Mouse (Mus musculus) heart, embryonic 15.5 days (tissue): ENCODE measurements around the gene Rnd2. TPM values are rescaled to one million over a fixed set of nuclear protein-coding genes. Genes with fewer than 3 reads are reported as not detected.

Experiments
- ATAC-seq: fragments of 200-750 bp; cut with Nextera tagmentation; replicated peaks from 2 replicates; pipeline ENCODE4 v1.8.0; 2017; ENCODE audit warnings: low read depth, moderate TSS enrichment; ENCODE audit not compliant: insufficient number of reproducible peaks, insufficient read depth, low FRiP score
- H3K27ac ChIP-seq: fragments of 300-500 bp; sonication (generic); 2 replicates; pipeline ENCODE4 v1.5.1; 2015; ENCODE audit warnings: mild to moderate bottlenecking, inconsistent platforms
- H3K27me3 ChIP-seq: fragments of 300-500 bp; sonication (generic); 2 replicates; pipeline ENCODE4 v1.6.1; 2015; ENCODE audit warnings: inconsistent platforms
- H3K36me3 ChIP-seq: fragments of 300-500 bp; sonication (generic); 2 replicates; pipeline ENCODE4 v1.6.1; 2015; ENCODE audit warnings: mild to moderate bottlenecking, inconsistent platforms
- H3K4me1 ChIP-seq: fragments of 300-500 bp; sonication (generic); replicated peaks from 2 replicates; pipeline ENCODE4 v1.6.1; 2015; ENCODE audit warnings: inconsistent platforms
- H3K4me2 ChIP-seq: fragments of 300-500 bp; sonication (generic); 2 replicates; pipeline ENCODE4 v1.6.1; 2015; ENCODE audit warnings: inconsistent platforms, mild to moderate bottlenecking, moderate library complexity
- H3K4me3 ChIP-seq: fragments of 300-500 bp; sonication (generic); 2 replicates; pipeline ENCODE4 v1.5.1; 2015; ENCODE audit warnings: mild to moderate bottlenecking, inconsistent platforms
- H3K9ac ChIP-seq: fragments of 300-500 bp; sonication (generic); 2 replicates; pipeline ENCODE4 v1.6.1; 2015; ENCODE audit warnings: mild to moderate bottlenecking, inconsistent platforms
- H3K9me3 ChIP-seq: fragments of 300-500 bp; sonication (generic); replicated peaks from 2 replicates; pipeline ENCODE4 v1.6.1; 2016; ENCODE audit warnings: inconsistent platforms
- WGBS: fragments of 180-500 bp; shearing (Covaris S2); methylation state at CpG from one replicate; pipeline ENCODE4 v1.1.7; 2015; ENCODE audit warnings: mixed read lengths; 5-methylcytosine and 5-hydroxymethylcytosine counted together
- microRNA-seq: library from miRNA; unstranded; fragments of <30 nt; microRNA quantifications from one replicate; pipeline ENCODE4, GENCODE M21; 2016
- polyA plus RNA-seq: library from polyadenylated mRNA; unstranded; fragments of >200 nt; fragmentation: Nextera tagmentation; extraction: Ambion mirVana; gene quantifications from 2 replicates; pipeline ENCODE4 v1.2.1, GENCODE M21; 2015

Gene Rnd2
- polyA plus RNA-seq, 1 experiment from 2014 or later: 9.1 TPM

GRCm38 (mm10) chr11:101484814-101485213 is 20.0 kb downstream of the Rnd2 start:
- 56% methylated on average over 7 of the region's 7 CpGs for WGBS
- H3K4me3 ChIP-seq: no peak overlapping the region
- no peak overlapping the region for H3K9ac ChIP-seq
- no peaks in the 10 kb centered on the region for H3K27me3 ChIP-seq
- ATAC-seq: no peak
- 0 out of 2 replicates have a peak, but pooled peaks cover 7% of the 10 kb centered on the region for H3K36me3 ChIP-seq
- no peak overlapping the region for H3K4me2 ChIP-seq
- H3K27ac ChIP-seq: no peak overlapping the region
- H3K9me3 ChIP-seq: no peaks in the 10 kb centered on the region
- peaks cover 25% of the 10 kb centered on the region for H3K4me1 ChIP-seq

GRCm38 (mm10) chr11:101485509-101486028 is 20.8 kb downstream of the Rnd2 start:
- 9% methylated on average over 6 of the region's 6 CpGs for WGBS
- peak overlapping the region; percentile 26; the same call in 1 of the 2 replicates for H3K27ac ChIP-seq
- 0 out of 2 replicates have a peak, but pooled peaks cover 7% of the 10 kb centered on the region for H3K36me3 ChIP-seq
- no peak overlapping the region for H3K4me2 ChIP-seq
- H3K9me3 ChIP-seq: no peaks in the 10 kb centered on the region
- no peak overlapping the region; the same call in 1 of the 2 replicates for H3K9ac ChIP-seq
- no peaks in the 10 kb centered on the region for H3K27me3 ChIP-seq
- 0 out of 2 replicates have a peak, but pooled peaks have one; percentile 58 for ATAC-seq
- H3K4me1 ChIP-seq: peaks cover 24% of the 10 kb centered on the region
- no peak overlapping the region for H3K4me3 ChIP-seq

GRCm38 (mm10) chr11:101486126-101486525 is 21.3 kb downstream of the Rnd2 start:
- WGBS: 52% methylated on average over 6 of the region's 6 CpGs
- no peak for ATAC-seq
- Histone ChIP-seq H3K27me3 (no peaks in the 10 kb centered on the region), H3K27ac (no peak overlapping the region), H3K4me2 (no peak overlapping the region), H3K9ac (no peak overlapping the region), H3K4me1 (peaks cover 19% of the 10 kb centered on the region), H3K36me3 (0 out of 2 replicates have a peak, but pooled peaks cover 7% of the 10 kb centered on the region), H3K9me3 (no peaks in the 10 kb centered on the region), H3K4me3 (no peak overlapping the region)

- no peak overlapping the region for H3K9ac ChIP-seq
- ATAC-seq: no peak
- H3K36me3 ChIP-seq: peaks cover 8% of the 10 kb centered on the region
- no peaks in the 10 kb centered on the region for H3K27me3 ChIP-seq
- WGBS: 92% methylated on average over 5 of the region's 5 CpGs
- H3K4me2 ChIP-seq: no peak overlapping the region
- H3K9me3 ChIP-seq: no peaks in the 10 kb centered on the region
- no peaks in the 10 kb centered on the region for H3K4me1 ChIP-seq
- no peak overlapping the region for H3K27ac ChIP-seq
- H3K4me3 ChIP-seq: no peak overlapping the region
These were observed 41.5 kb downstream of the Rnd2 start for GRCm38 (mm10) chr11:101506269-101506780.

GRCm38 (mm10) chr11:101507090-101507489 is 42.3 kb downstream of the Rnd2 start:
- 90% methylated on average over 7 of the region's 7 CpGs for WGBS
- H3K36me3 ChIP-seq: peaks cover 13% of the 10 kb centered on the region

GRCm38 (mm10) chr11:101518937-101519336 is 54.1 kb downstream of the Rnd2 start:
- H3K9me3 ChIP-seq: no peaks in the 10 kb centered on the region

More at GRCm38 (mm10) chr11:101507090-101507489, 42.3 kb downstream of the Rnd2 start:
- Histone ChIP-seq H3K4me3 (no peak overlapping the region), H3K4me2 (no peak overlapping the region), H3K27ac (no peak overlapping the region), H3K9me3 (no peaks in the 10 kb centered on the region), H3K9ac (no peak overlapping the region), H3K4me1 (no peaks in the 10 kb centered on the region), H3K27me3 (no peaks in the 10 kb centered on the region)
- no peak for ATAC-seq

GRCm38 (mm10) chr11:101519364-101519763 is 54.6 kb downstream of the Rnd2 start:
- peaks cover 6% of the 10 kb centered on the region; the same call in 1 of the 2 replicates for H3K36me3 ChIP-seq
- no peaks in the 10 kb centered on the region for H3K9me3 ChIP-seq
- no peaks in the 10 kb centered on the region for H3K4me1 ChIP-seq
- H3K9ac ChIP-seq: no peak overlapping the region
- no peak for ATAC-seq
- no peak overlapping the region for H3K27ac ChIP-seq
- no peak overlapping the region for H3K4me2 ChIP-seq
- H3K27me3 ChIP-seq: no peaks in the 10 kb centered on the region
- WGBS: 90% methylated on average over 6 of the region's 6 CpGs
- H3K4me3 ChIP-seq: no peak overlapping the region

More at GRCm38 (mm10) chr11:101518937-101519336, 54.1 kb downstream of the Rnd2 start:
- Histone ChIP-seq H3K27me3 (no peaks in the 10 kb centered on the region), H3K4me3 (no peak overlapping the region), H3K4me1 (no peaks in the 10 kb centered on the region), H3K9ac (no peak overlapping the region), H3K4me2 (no peak overlapping the region), H3K36me3 (peaks cover 9% of the 10 kb centered on the region; the same call in 1 of the 2 replicates), H3K27ac (no peak overlapping the region)
- WGBS: 78% methylated on average over 5 of the region's 5 CpGs
- no peak for ATAC-seq

Small RNA genes within 50 kb of the gene (microRNA-seq; reads per million reads assigned to microRNA genes)
- gene Mir6929: 0.63 reads per million

Other genes with a start within 250 kb of the Rnd2 start
- gene Ezh1, start 238.5 kb upstream of the Rnd2 start, polyA plus RNA-seq: 13.3 and 15.0 TPM in 2 replicates
- 196 and 210 TPM in 2 replicates for gene Ramp2, start 219.0 kb upstream of the Rnd2 start, polyA plus RNA-seq
- gene Vps25, start 211.3 kb upstream of the Rnd2 start, polyA plus RNA-seq: 89.1 and 106 TPM in 2 replicates
- 4.1 and 7.2 TPM in 2 replicates for gene Wnk4, start 204.4 kb upstream of the Rnd2 start, polyA plus RNA-seq
- 0.61 and 0.68 TPM in 2 replicates for gene Cntd1, start 186.0 kb upstream of the Rnd2 start, polyA plus RNA-seq
- 151 and 169 TPM in 2 replicates for gene Coa3, start 185.9 kb upstream of the Rnd2 start, polyA plus RNA-seq
- 114 and 145 TPM in 2 replicates for gene Becn1, start 162.7 kb upstream of the Rnd2 start, polyA plus RNA-seq
- 89.2 and 109 TPM in 2 replicates for gene Psme3, start 148.8 kb upstream of the Rnd2 start, polyA plus RNA-seq
- 0.43 and 0.95 TPM in 2 replicates for gene Aoc2, start 139.9 kb upstream of the Rnd2 start, polyA plus RNA-seq
- gene Aoc3, start 134.4 kb upstream of the Rnd2 start, polyA plus RNA-seq: 1.9 and 2.7 TPM in 2 replicates
- not detected in 2 replicates for gene G6pc, start 97.4 kb upstream of the Rnd2 start, polyA plus RNA-seq
- 36.9 and 42.7 TPM in 2 replicates for gene Aarsd1, start 47.4 kb upstream of the Rnd2 start, polyA plus RNA-seq
- gene Gm27029, start 40.2 kb upstream of the Rnd2 start, polyA plus RNA-seq: 12.1 and 15.9 TPM in 2 replicates
- 13.9 and 18.2 TPM in 2 replicates for gene Rundc1, start 39.9 kb upstream of the Rnd2 start, polyA plus RNA-seq
- gene Ptges3l, start 39.7 kb upstream of the Rnd2 start, polyA plus RNA-seq: 66.5 and 81.5 TPM in 2 replicates
- gene Rpl27, start 22.7 kb upstream of the Rnd2 start, polyA plus RNA-seq: 174 and 211 TPM in 2 replicates
- gene Ifi35, start 16.6 kb upstream of the Rnd2 start, polyA plus RNA-seq: 18.0 and 25.9 TPM in 2 replicates
- gene Vat1, start 1.2 kb downstream of the Rnd2 start, polyA plus RNA-seq: 30.2 and 38.6 TPM in 2 replicates
- gene Brca1, start 87.0 kb downstream of the Rnd2 start, polyA plus RNA-seq: 6.6 TPM in 2 replicates
- 58.5 and 60.6 TPM in 2 replicates for gene Nbr1, start 87.2 kb downstream of the Rnd2 start, polyA plus RNA-seq
- 4.8 and 6.8 TPM in 2 replicates for gene Tmem106a, start 117.2 kb downstream of the Rnd2 start, polyA plus RNA-seq
- not detected in 2 replicates for gene Gm11634, start 134.3 kb downstream of the Rnd2 start, polyA plus RNA-seq
- gene Rdm1, start 162.2 kb downstream of the Rnd2 start, polyA plus RNA-seq: 45.6 and 46.4 TPM in 2 replicates
- gene Arl4d, start 200.5 kb downstream of the Rnd2 start, polyA plus RNA-seq: 6.1 and 7.2 TPM in 2 replicates